Comparison of ENCODE assay signal across 10 mouse cellular contexts in genomic region chr14:31407911-31408604, GRCm38 (mm10). TPM values are rescaled to one million over a fixed set of nuclear protein-coding genes. Genes with fewer than 3 reads are reported as not detected.
DNase-seq lines count a peak whose midpoint lies in the region; ATAC-seq and TF ChIP-seq lines count a peak whose summit lies in the region.
"Had no signal": no experiment of that assay in that cellular context is flagged by ENCODE, and none has a peak within 500 bp of the region (broad histone marks: within the 10 kb centered on the region; RNA-seq: fewer than 3 reads in every experiment).

No protein-coding gene starts in this region.

- no peaks in the 10 kb centered on the region for H3K36me3 ChIP-seq in testis, adult 2 months (ENCODE audit: control insufficient read depth, insufficient read depth, low read length)
- H3K36me3 ChIP-seq: midbrain, embryonic 15.5 days had no signal

- H3K27me3 ChIP-seq in testis, adult 2 months (ENCODE audit: control insufficient read depth, insufficient read depth, low read length) = no peaks in the 10 kb centered on the region
- H3K27me3 ChIP-seq: midbrain, embryonic 15.5 days had no signal

- ATAC-seq in erythroblast, adult 5-6 weeks (replicated peaks; ENCODE audit: low FRiP score, poor library complexity, severe bottlenecking) = no peak
- ATAC-seq: midbrain, embryonic 15.5 days had no signal

- DNase-seq in gastrocnemius, adult 2 months = no peak
- DNase-seq in gastrocnemius, postnatal 14 days = no peak
- DNase-seq in testis, postnatal 14 days (ENCODE audit: low spot score) = no peak
- peak; percentile 63 for DNase-seq in kidney, postnatal 14 days
- DNase-seq in left cerebral cortex, adult 9 months (ENCODE audit: low spot score in 2 of 2) = no peak
- no peak for DNase-seq in retina, postnatal 1 day
- DNase-seq: cerebellum, postnatal 36 days had no signal

- intact Hi-C loops in gastrocnemius, adult 2 months (cut with DNase I) = no loop called here
- intact Hi-C loops in gastrocnemius, postnatal 14 days (cut with DNase I; ENCODE audit: low total_unique reads) = no loop called here

- peak overlapping the region; percentile 21 for H3K4me3 ChIP-seq in gastrocnemius, adult 2 months
- no peak overlapping the region for H3K4me3 ChIP-seq in testis, adult 2 months (ENCODE audit: control insufficient read depth, low read depth, low read length)
- H3K4me3 ChIP-seq: midbrain, embryonic 15.5 days had no signal

- TF ChIP-seq CTCF in gastrocnemius, adult 2 months (IDR thresholded peaks at IDR 0.05) = no peak
- no peak for TF ChIP-seq CTCF in testis, adult 2 months (IDR thresholded peaks at IDR 0.05; ENCODE audit: control insufficient read depth, insufficient read depth, insufficient replicate concordance, low read depth, low read length)

- H3K4me1 ChIP-seq in testis, adult 2 months (ENCODE audit: control insufficient read depth, insufficient read depth, low read length) = peaks cover 11% of the 10 kb centered on the region
- H3K4me1 ChIP-seq: midbrain, embryonic 15.5 days had no signal

- no peak for TF ChIP-seq POLR2A in testis, adult 2 months (IDR thresholded peaks at IDR 0.05; ENCODE audit: control insufficient read depth, low read depth, low read length)

- H3K27ac ChIP-seq in gastrocnemius, adult 2 months = peak overlapping the region; percentile 83
- H3K27ac ChIP-seq in testis, adult 2 months (ENCODE audit: control insufficient read depth, insufficient read depth, low read depth, low read length) = 0 out of 2 replicates have a peak overlapping the region, but pooled peaks have one; percentile 34
- H3K27ac ChIP-seq: midbrain, embryonic 15.5 days had no signal

RNA-seq across cellular contexts. Expression of gene Sh3bp5, which starts 27.8 kb away (rescaled TPM):
- 10 to 100 TPM; 55.1 to 58.5 TPM for total RNA-seq in gastrocnemius, adult 2 months (2021)
- 10 to 100 TPM; 50.8 to 56.6 TPM for total RNA-seq in gastrocnemius, postnatal 14 days (2021)
- polyA plus RNA-seq in testis, adult 2 months (2012; rRNA removed) = 39.6 and 41.2 TPM in 2 replicates
- total RNA-seq in erythroblast, adult 5-6 weeks (2015; ENCODE audit: low replicate concordance) = 8.5 and 15.3 TPM in 2 replicates
- 8.1 and 11.1 TPM in 2 replicates for total RNA-seq in erythroblast, adult 5-6 weeks (2017; ENCODE audit: low replicate concordance)
